Mouse (Mus musculus) T-helper 2 cell (primary cell): ENCODE measurements around the gene Gas2.

Experiments
- in situ Hi-C: fragments of 300-600 bp; cut with MboI, MseI; formaldehyde crosslinking; loops from one replicate; pipeline ENCODE4 v1.15.1; 2025; ENCODE audit warnings: high pct_unique_total_duplicates

Gene Gas2

DNA sequence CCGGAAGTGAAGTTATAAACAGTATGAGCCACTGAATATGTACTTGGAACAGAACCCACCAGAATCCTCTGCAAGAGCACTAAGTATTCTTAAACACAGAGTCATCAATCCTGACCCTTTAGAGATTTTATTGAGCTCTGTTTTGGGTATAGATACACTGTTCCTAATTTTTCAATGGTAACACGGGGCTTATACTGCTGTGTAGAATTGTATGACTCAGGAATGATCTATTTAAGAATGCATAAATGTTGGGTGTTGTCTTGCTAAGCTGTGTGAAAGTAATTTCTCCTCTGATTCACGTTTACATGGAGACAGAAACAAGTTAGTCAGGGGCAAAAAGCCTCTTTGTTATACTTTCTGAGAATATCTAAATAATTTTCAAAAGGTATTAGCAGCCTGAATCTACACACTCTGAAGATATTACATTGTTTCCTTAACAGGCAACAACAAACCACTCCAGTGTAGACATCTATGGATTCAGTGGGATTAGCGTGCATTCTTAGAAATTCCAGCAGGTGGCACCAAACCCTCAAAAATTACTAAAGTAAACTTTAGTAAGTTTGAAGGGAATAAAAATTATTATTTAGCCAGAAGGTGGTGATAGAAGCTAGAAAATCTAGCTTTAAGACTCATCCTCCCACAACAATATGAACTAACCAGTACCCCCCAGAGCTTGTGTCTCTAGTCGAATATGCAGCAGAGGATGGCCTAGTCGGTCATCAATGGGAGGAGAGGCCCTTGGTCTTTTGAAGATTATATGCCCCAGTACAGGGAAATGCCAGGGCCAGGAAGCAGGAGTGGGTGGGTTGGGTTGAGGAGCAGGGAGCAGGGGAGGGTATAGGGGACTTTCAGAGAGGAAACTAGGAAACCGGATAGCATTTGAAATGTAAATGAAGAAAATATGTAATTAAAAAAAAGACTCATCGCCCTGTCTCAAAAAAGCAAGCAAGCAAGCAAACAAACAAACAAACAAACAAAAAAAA is 176.1 kb downstream of the Gas2 start:
- in situ Hi-C loops: loop anchor here (10.0 kb wide), 1 partner anchor 1157 kb away; no protein-coding TSS in a partner anchor
